Mouse (Mus musculus): ENCODE measurements around the gene Polr2h. TPM values are rescaled to one million over a fixed set of nuclear protein-coding genes. Genes with fewer than 3 reads are reported as not detected.

Gene Polr2h
- polyA plus RNA-seq, 1 experiment, result 2.9 TPM

- peaks cover 56% of the 10 kb centered on the region for H3K4me1 ChIP-seq
- TF ChIP-seq FLI1 (IDR thresholded peaks at IDR 0.05; ENCODE audit: low read length) (no peak), GATA1 (IDR thresholded peaks at IDR 0.05; ENCODE audit: borderline replicate concordance, low read length) (no peak)
- peaks cover 36% of the 10 kb centered on the region for H3K27me3 ChIP-seq (replicated peaks)
- peaks cover 39% of the 10 kb centered on the region for H3K36me3 ChIP-seq (replicated peaks; ENCODE audit: low read length)
- H3K4me3 ChIP-seq (replicated peaks), result no peak overlapping the region
- no peaks in the 10 kb centered on the region for H3K9me3 ChIP-seq
Measured at GRCm38 (mm10) chr16:20700036-20700435, 17.4 kb upstream of the Polr2h start.

- peaks cover 51% of the 10 kb centered on the region for H3K4me1 ChIP-seq
- no peaks in the 10 kb centered on the region for H3K9me3 ChIP-seq
- TF ChIP-seq FLI1 (IDR thresholded peaks at IDR 0.05; ENCODE audit: low read length), result no peak
- TF ChIP-seq GATA1 (IDR thresholded peaks at IDR 0.05; ENCODE audit: borderline replicate concordance, low read length), result no peak
- H3K27me3 ChIP-seq (replicated peaks), result peaks cover 25% of the 10 kb centered on the region
- no peak overlapping the region for H3K4me3 ChIP-seq (replicated peaks)
- peaks cover 39% of the 10 kb centered on the region for H3K36me3 ChIP-seq (replicated peaks; ENCODE audit: low read length)
Measured at GRCm38 (mm10) chr16:20701316-20701715, 16.1 kb upstream of the Polr2h start.

GRCm38 (mm10) chr16:20701729-20702521 is 15.5 kb upstream of the Polr2h start:
- Histone ChIP-seq H3K4me3 (replicated peaks) (no peak overlapping the region), H3K27me3 (replicated peaks) (peaks cover 22% of the 10 kb centered on the region), H3K9me3 (no peaks in the 10 kb centered on the region), H3K36me3 (replicated peaks; ENCODE audit: low read length) (peaks cover 39% of the 10 kb centered on the region), H3K4me1 (peaks cover 55% of the 10 kb centered on the region)
- no peak for TF ChIP-seq GATA1 (IDR thresholded peaks at IDR 0.05; ENCODE audit: borderline replicate concordance, low read length)
- no peak for TF ChIP-seq FLI1 (IDR thresholded peaks at IDR 0.05; ENCODE audit: low read length)

DNA sequence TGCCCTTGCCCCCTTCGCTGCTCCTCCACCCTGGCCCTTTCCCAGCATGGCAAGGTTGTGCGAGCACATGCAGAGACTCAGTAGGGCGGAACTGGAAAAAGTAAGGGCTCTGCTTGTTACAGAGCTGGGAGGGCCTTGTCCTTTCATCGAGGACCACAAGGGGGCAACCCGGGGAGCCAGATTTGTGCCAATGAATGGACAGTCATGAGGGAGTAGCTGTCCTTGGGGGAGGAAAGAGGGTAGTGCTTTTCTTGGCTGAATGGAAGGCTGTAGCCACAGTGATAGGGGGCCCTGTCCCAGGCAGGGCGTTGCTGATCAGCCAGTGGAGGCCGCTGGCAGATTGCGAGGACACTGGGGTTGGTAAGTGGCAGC is 15.0 kb upstream of the Polr2h start:
- Histone ChIP-seq H3K27me3 (replicated peaks) (peaks cover 21% of the 10 kb centered on the region), H3K36me3 (replicated peaks; ENCODE audit: low read length) (peaks cover 39% of the 10 kb centered on the region), H3K4me3 (replicated peaks) (no peak overlapping the region), H3K9me3 (no peaks in the 10 kb centered on the region), H3K4me1 (peaks cover 61% of the 10 kb centered on the region)
- no peak for TF ChIP-seq GATA1 (IDR thresholded peaks at IDR 0.05; ENCODE audit: borderline replicate concordance, low read length)
- TF ChIP-seq FLI1 (IDR thresholded peaks at IDR 0.05; ENCODE audit: low read length), result no peak

GRCm38 (mm10) chr16:20703071-20703470 is 14.4 kb upstream of the Polr2h start:
- TF ChIP-seq FLI1 (IDR thresholded peaks at IDR 0.05; ENCODE audit: low read length) (no peak), GATA1 (IDR thresholded peaks at IDR 0.05; ENCODE audit: borderline replicate concordance, low read length) (no peak)
- Histone ChIP-seq H3K36me3 (replicated peaks; ENCODE audit: low read length) (peaks cover 43% of the 10 kb centered on the region), H3K27me3 (replicated peaks) (peaks cover 24% of the 10 kb centered on the region), H3K4me1 (peaks cover 67% of the 10 kb centered on the region), H3K4me3 (replicated peaks) (no peak overlapping the region), H3K9me3 (no peaks in the 10 kb centered on the region)

DNA sequence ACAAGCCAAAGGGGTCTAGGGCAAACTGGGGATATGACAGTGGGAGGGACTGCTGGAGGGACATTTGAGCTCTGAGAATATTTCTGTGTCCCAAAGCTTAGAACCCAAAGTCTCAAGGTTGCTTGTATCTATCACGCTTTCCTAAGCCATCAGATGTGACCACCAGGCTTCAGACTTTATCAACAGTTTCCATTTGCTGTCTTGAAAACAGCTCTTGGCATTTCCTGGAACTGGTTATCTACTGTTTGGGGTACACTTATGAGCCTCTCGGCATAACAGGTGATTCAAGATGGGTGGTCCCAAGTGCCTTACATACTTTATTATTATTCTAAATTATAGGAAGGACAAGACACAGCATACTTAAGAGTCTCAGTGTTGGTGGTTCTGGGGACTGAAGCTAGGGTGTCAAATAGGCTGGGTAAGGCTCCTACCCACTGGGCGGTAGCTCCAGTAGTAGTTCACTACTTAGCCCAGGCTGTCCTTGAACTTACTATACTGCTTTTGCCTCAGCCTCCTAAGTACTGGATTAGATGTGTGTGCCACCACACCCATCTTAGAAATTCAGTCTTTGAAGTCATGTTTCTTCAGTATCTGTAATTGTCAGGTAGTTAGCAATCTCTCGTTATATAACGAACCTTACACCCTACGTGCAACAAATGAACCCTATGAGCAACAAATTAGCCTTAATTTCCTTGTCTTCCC is 13.6 kb upstream of the Polr2h start:
- H3K27me3 ChIP-seq (replicated peaks), result peaks cover 25% of the 10 kb centered on the region
- H3K36me3 ChIP-seq (replicated peaks; ENCODE audit: low read length), result peaks cover 41% of the 10 kb centered on the region
- H3K4me3 ChIP-seq (replicated peaks), result no peak overlapping the region
- no peaks in the 10 kb centered on the region for H3K9me3 ChIP-seq
- TF ChIP-seq GATA1 (IDR thresholded peaks at IDR 0.05; ENCODE audit: borderline replicate concordance, low read length), result no peak
- TF ChIP-seq FLI1 (IDR thresholded peaks at IDR 0.05; ENCODE audit: low read length), result no peak
- peaks cover 65% of the 10 kb centered on the region for H3K4me1 ChIP-seq

GRCm38 (mm10) chr16:20705786-20706185 is 11.7 kb upstream of the Polr2h start:
- peaks cover 25% of the 10 kb centered on the region for H3K36me3 ChIP-seq (replicated peaks; ENCODE audit: low read length)
- H3K4me1 ChIP-seq, result peaks cover 61% of the 10 kb centered on the region
- H3K9me3 ChIP-seq, result no peaks in the 10 kb centered on the region
- TF ChIP-seq GATA1 (IDR thresholded peaks at IDR 0.05; ENCODE audit: borderline replicate concordance, low read length) (no peak), FLI1 (IDR thresholded peaks at IDR 0.05; ENCODE audit: low read length) (no peak)
- H3K4me3 ChIP-seq (replicated peaks), result no peak overlapping the region
- H3K27me3 ChIP-seq (replicated peaks), result peaks cover 12% of the 10 kb centered on the region

DNA sequence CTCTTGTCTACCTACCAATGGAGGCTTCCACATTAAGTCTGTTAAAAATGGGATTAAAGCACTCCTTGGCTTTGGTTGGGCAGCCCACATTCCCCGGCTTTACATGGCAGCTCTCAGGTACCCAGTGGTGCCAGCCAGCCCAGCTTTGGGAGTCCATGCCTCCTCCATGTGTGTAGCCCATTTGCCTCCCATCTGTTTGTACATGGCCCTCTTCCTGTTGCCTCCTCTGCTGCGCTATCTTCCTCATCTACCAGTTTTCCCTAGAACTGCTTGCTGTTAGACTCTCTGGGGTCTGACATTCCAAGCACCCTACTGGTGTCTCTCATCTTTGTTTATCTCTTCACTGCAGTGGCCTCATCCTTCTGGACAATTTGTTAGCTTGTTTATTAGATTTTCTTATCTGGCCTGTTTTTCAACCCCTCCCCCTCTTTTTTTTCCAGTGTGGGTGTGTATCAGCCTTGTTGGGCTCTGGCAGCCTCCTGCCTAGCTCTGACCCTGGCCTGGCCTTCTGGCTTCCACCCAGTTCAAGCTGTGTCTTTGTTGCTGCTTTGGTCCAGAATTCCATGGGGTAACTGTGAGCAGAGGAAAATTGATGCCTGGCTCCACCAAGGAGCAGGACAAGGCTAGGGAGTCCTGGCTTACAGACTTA is 10.9 kb upstream of the Polr2h start:
- H3K27me3 ChIP-seq (replicated peaks), result peaks cover 10% of the 10 kb centered on the region
- H3K4me1 ChIP-seq, result peaks cover 57% of the 10 kb centered on the region
- H3K36me3 ChIP-seq (replicated peaks; ENCODE audit: low read length), result peaks cover 21% of the 10 kb centered on the region
- H3K9me3 ChIP-seq, result no peaks in the 10 kb centered on the region
- H3K4me3 ChIP-seq (replicated peaks), result no peak overlapping the region
- no peak for TF ChIP-seq FLI1 (IDR thresholded peaks at IDR 0.05; ENCODE audit: low read length)
- TF ChIP-seq GATA1 (IDR thresholded peaks at IDR 0.05; ENCODE audit: borderline replicate concordance, low read length), result no peak

GRCm38 (mm10) chr16:20708220-20708938 is 9.1 kb upstream of the Polr2h start:
- peaks cover 6% of the 10 kb centered on the region for H3K36me3 ChIP-seq (replicated peaks; ENCODE audit: low read length)
- no peaks in the 10 kb centered on the region for H3K9me3 ChIP-seq
- H3K4me1 ChIP-seq, result peaks cover 45% of the 10 kb centered on the region
- peaks cover 25% of the 10 kb centered on the region for H3K27me3 ChIP-seq (replicated peaks)
- TF ChIP-seq GATA1 (IDR thresholded peaks at IDR 0.05; ENCODE audit: borderline replicate concordance, low read length) (no peak), FLI1 (IDR thresholded peaks at IDR 0.05; ENCODE audit: low read length) (no peak)
- H3K4me3 ChIP-seq (replicated peaks), result no peak overlapping the region

Data from megakaryocyte, embryonic 14.5 days (primary cell).